Mouse (Mus musculus): ENCODE data around the gene Furin.
A peak's percentile ranks its signal among the peaks of the same experiment; 100 is the strongest.

- TF ChIP-seq POLR2A (IDR thresholded peaks at IDR 0.05; ENCODE audit: control insufficient read depth, low read depth, low read length) (no peak), CTCF (IDR thresholded peaks at IDR 0.05; ENCODE audit: control insufficient read depth, insufficient read depth, insufficient replicate concordance, low read depth, low read length) (peak; percentile 93; the same call in 1 of the 2 replicates)
These were observed 18.9 kb downstream of the Furin start for GRCm38 (mm10) chr7:80386235-80386930.
